Mouse (Mus musculus) central nervous system, embryonic 14 days (tissue): ENCODE results near the gene Olfr259. TPM values are rescaled to one million over a fixed set of nuclear protein-coding genes. Genes with fewer than 3 reads are reported as not detected.

Source experiments
- polyA plus RNA-seq: library from polyadenylated mRNA; depleted of rRNA; stranded (reverse); fragments of >200 nt; gene quantifications from 2 replicates; pipeline ENCODE4 v1.2.3, GENCODE M21; 2012; rRNA removed

The Olfr259 gene
- polyA plus RNA-seq = not detected in 2 replicates

GRCm38 (mm10) chr2:87114467-87114866 is at the start of gene Olfr259:
Olfr259 (minus strand) TSS chr2:87114567.

DNA sequence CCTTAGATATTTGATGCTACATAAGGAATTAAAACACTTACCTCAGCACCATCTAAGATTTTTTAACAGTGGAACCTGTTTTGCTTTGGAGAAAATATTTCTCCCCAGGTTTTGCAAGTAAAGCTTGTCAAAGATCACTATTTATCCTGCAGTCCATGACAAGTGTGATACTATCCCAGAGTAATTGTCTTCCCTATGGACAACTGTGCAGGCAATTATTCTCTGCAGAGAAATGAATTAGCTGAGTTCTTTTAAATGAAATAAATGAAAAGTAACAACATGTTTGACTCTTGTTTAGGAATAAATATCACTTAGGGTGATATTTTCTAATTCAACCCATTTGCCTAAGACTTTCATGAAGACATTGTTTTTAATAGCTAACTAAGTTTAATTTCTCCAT is 38.2 kb upstream of the Olfr259 start, which contains the start of gene Olfr1111:
Gene Olfr1111 (minus strand): TSS at position 101 of the 400 bp plus-strand sequence.

DNA sequence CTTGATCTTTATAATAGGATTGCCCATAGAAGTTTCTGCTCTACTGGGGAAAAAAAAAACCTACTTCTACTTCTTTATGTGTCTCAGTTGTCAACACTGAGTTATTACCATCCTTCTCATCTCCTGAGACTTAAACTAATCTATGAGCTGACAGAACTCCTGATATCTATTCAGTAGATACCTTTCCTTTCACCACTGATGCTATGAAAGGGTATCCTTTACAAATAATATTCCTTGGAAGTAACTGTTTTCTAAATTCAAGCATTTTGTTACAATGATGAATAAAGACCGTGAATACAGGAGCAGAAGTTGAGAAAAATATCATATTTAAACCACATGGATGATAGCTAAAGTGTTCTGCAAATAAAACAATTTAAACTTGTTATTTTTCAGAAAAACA is 25.8 kb upstream of the Olfr259 start, which contains the start of gene Olfr1110:
Gene Olfr1110 (minus strand): TSS at position 101 of the 400 bp plus-strand sequence.

GRCm38 (mm10) chr2:87095908-87096307 is 18.5 kb downstream of the Olfr259 start, which contains the start of gene Olfr1109:
Olfr1109 (minus strand) TSS chr2:87096008.

DNA sequence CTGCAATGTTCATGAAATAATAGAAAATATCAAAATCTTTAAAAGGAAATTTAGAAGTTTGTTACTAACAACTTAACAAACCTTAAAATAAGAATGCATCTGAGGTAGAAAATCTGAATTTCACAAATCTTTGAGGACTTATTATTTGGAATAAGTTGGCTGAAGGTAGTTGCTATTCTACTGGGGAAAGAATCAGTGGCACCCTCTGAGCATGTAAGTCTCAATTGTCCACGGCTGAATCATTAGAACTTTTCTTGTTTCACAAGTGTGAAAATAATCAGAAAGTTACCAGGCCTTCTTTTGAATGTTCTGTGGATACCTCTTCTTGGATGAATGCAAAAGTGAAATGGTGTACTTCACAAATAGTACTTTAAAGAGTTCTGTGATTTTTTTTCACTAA is 38.6 kb downstream of the Olfr259 start, which contains the start of gene Olfr1107:
Gene Olfr1107 (minus strand): TSS at position 101 of the 400 bp plus-strand sequence.

Other genes starting within 250 kb of the Olfr259 start
- not detected in 2 replicates for gene Gm13723, start 239.8 kb downstream of the Olfr259 start, polyA plus RNA-seq
- gene Olfr1097, start 222.4 kb downstream of the Olfr259 start, polyA plus RNA-seq = not detected in 2 replicates
- not detected in 2 replicates for gene Olfr1098, start 190.0 kb downstream of the Olfr259 start, polyA plus RNA-seq
- gene Olfr1099, start 153.9 kb downstream of the Olfr259 start, polyA plus RNA-seq = not detected in 2 replicates
- gene Olfr1100, start 134.6 kb downstream of the Olfr259 start, polyA plus RNA-seq = not detected in 2 replicates
- gene Olfr1101, start 123.3 kb downstream of the Olfr259 start, polyA plus RNA-seq = not detected in 2 replicates
- not detected in 2 replicates for gene Olfr1102, start 116.2 kb downstream of the Olfr259 start, polyA plus RNA-seq
- not detected in 2 replicates for gene Olfr1104, start 87.5 kb downstream of the Olfr259 start, polyA plus RNA-seq
- gene Olfr1105, start 78.0 kb downstream of the Olfr259 start, polyA plus RNA-seq = not detected in 2 replicates
- not detected in 2 replicates for gene Olfr1106, start 62.3 kb downstream of the Olfr259 start, polyA plus RNA-seq
- not detected in 2 replicates for gene Olfr1107, start 38.8 kb downstream of the Olfr259 start, polyA plus RNA-seq
- not detected in 2 replicates for gene Olfr1109, start 18.6 kb downstream of the Olfr259 start, polyA plus RNA-seq
- not detected in 2 replicates for gene Olfr1110, start 25.7 kb upstream of the Olfr259 start, polyA plus RNA-seq
- not detected in 2 replicates for gene Olfr1111, start 38.1 kb upstream of the Olfr259 start, polyA plus RNA-seq
- not detected in 2 replicates for gene Olfr1112, start 73.2 kb upstream of the Olfr259 start, polyA plus RNA-seq
- gene Olfr1113, start 94.4 kb upstream of the Olfr259 start, polyA plus RNA-seq = not detected in 2 replicates
- not detected in 2 replicates for gene Olfr1115, start 133.4 kb upstream of the Olfr259 start, polyA plus RNA-seq
- not detected in 2 replicates for gene Olfr1116, start 153.0 kb upstream of the Olfr259 start, polyA plus RNA-seq
- not detected in 2 replicates for gene Olfr1118, start 193.0 kb upstream of the Olfr259 start, polyA plus RNA-seq
- not detected in 2 replicates for gene Olfr1120, start 240.2 kb upstream of the Olfr259 start, polyA plus RNA-seq